Mouse (Mus musculus) CH12.LX (cell line): ENCODE results near the gene Atf1. TPM values are rescaled to one million over a fixed set of nuclear protein-coding genes. Genes with fewer than 3 reads are reported as not detected.

Source experiments
- DNase-seq: peaks from one replicate; pipeline ENCODE4 v3.0.0-alpha.2; 2013; ENCODE audit errors: extremely low read depth
- H3K27ac ChIP-seq: 2 replicates; pipeline ENCODE4 v1.5.1; 2012; ENCODE audit warnings: low read depth, mild to moderate bottlenecking, control low read depth, moderate library complexity; ENCODE audit not compliant: insufficient read depth
- H3K27me3 ChIP-seq: replicated peaks from 2 replicates; pipeline ENCODE3; 2012; ENCODE audit warnings: inconsistent platforms
- H3K36me3 ChIP-seq, 2 experiments: replicated peaks in 1 of 2; 2 replicates each; pipeline versions ENCODE3 to v1.6.1; 2012; ENCODE audit warnings: inconsistent platforms in 1 of 2, low read length in 1 of 2, mild to moderate bottlenecking in 1 of 2, mixed read lengths in 1 of 2, moderate library complexity in 1 of 2; ENCODE audit not compliant: control insufficient read depth in 1 of 2, insufficient read depth in 1 of 2
- H3K4me1 ChIP-seq, 2 experiments: 2 replicates each; pipeline ENCODE4 v1.6.1; 2012; ENCODE audit warnings: inconsistent platforms in 1 of 2, moderate library complexity in 1 of 2; ENCODE audit not compliant: insufficient read depth in 2 of 2, control insufficient read depth in 1 of 2
- H3K4me2 ChIP-seq: 2 replicates; pipeline ENCODE4 v1.6.1; 2012; ENCODE audit warnings: low read depth, mild to moderate bottlenecking, control low read depth; ENCODE audit not compliant: poor library complexity, insufficient read depth, severe bottlenecking
- H3K4me3 ChIP-seq, 3 experiments: fragments of 150-350 bp in 1 of 3; sonication (generic) in 1 of 3; replicated peaks in 1 of 3; 2 replicates each; pipeline versions ENCODE3 to v1.5.1; 2011 to 2012; ENCODE audit warnings: low read depth in 2 of 3, low read length in 2 of 3, mild to moderate bottlenecking in 2 of 3, moderate library complexity in 2 of 3, control low read depth in 1 of 3, improper control_type of control experiment in 1 of 3, inconsistent platforms in 1 of 3, mixed read lengths in 1 of 3; ENCODE audit not compliant: poor library complexity in 1 of 3
- H3K79me2 ChIP-seq: replicated peaks from 2 replicates; pipeline ENCODE4 v1.6.1; 2012; ENCODE audit warnings: mild to moderate bottlenecking, moderate library complexity; ENCODE audit not compliant: control insufficient read depth, poor library complexity, insufficient read depth, severe bottlenecking; ENCODE audit errors: extremely low read depth
- H3K9ac ChIP-seq: 2 replicates; pipeline ENCODE4 v1.6.1; 2012; ENCODE audit warnings: low read depth, mild to moderate bottlenecking, control low read depth, moderate library complexity; ENCODE audit not compliant: insufficient read depth
- H3K9me3 ChIP-seq: replicated peaks from 2 replicates; pipeline ENCODE3; 2012; ENCODE audit warnings: low read length, inconsistent platforms, mixed read lengths
- CHD2 ChIP-seq: IDR thresholded peaks from 2 replicates; pipeline ENCODE4 v1.6.1; 2011; ENCODE audit warnings: low read length, improper control_type of control experiment
- ETS1 ChIP-seq: conservative IDR thresholded peaks from 2 replicates; pipeline ENCODE4 v1.6.1; 2012; ENCODE audit warnings: low read depth, mild to moderate bottlenecking, inconsistent platforms, low read length, improper control_type of control experiment, moderate library complexity
- GABPA ChIP-seq: IDR thresholded peaks from 2 replicates; pipeline ENCODE4 v1.6.1; 2012; ENCODE audit warnings: low read depth, low read length, improper control_type of control experiment, inconsistent platforms; ENCODE audit not compliant: insufficient replicate concordance
- HCFC1 ChIP-seq: IDR thresholded peaks from 2 replicates; pipeline ENCODE4 v1.6.1; 2012; ENCODE audit warnings: low read depth, mild to moderate bottlenecking, inconsistent platforms, low read length, improper control_type of control experiment
- IRF4 ChIP-seq: IDR thresholded peaks from 2 replicates; pipeline ENCODE4 v1.6.1; 2014; ENCODE audit warnings: low read depth, mild to moderate bottlenecking, inconsistent platforms, low read length, improper control_type of control experiment
- KAT2A ChIP-seq: IDR thresholded peaks from 2 replicates; pipeline ENCODE4 v1.6.1; 2012; ENCODE audit warnings: low read length, improper control_type of control experiment, inconsistent platforms; ENCODE audit not compliant: insufficient replicate concordance
- MYC ChIP-seq: IDR thresholded peaks from 2 replicates; pipeline ENCODE4 v1.6.1; 2011; ENCODE audit warnings: low read depth, mild to moderate bottlenecking, improper control_type of control experiment, low read length
- POLR2A ChIP-seq: IDR thresholded peaks from 2 replicates; pipeline ENCODE4 v1.6.1; 2011; ENCODE audit warnings: low read depth, mild to moderate bottlenecking, improper control_type of control experiment, low read length
- ZC3H11A ChIP-seq: IDR thresholded peaks from 2 replicates; pipeline ENCODE4 v1.6.1; 2012; ENCODE audit warnings: low read depth, mild to moderate bottlenecking, inconsistent platforms, low read length, improper control_type of control experiment
- ZKSCAN1 ChIP-seq: IDR thresholded peaks from 2 replicates; pipeline ENCODE4 v1.6.1; 2012; ENCODE audit warnings: low read depth, inconsistent platforms, low read length, improper control_type of control experiment, borderline replicate concordance
- dilution Hi-C: fragments of 300-500 bp; cut with MboI; formaldehyde crosslinking; loops from 2 replicates; pipeline ENCODE4 v1.14.3; 2020; ENCODE audit warnings: low sequenced_read_pairs; ENCODE audit not compliant: extremely low pct_unique_long_range_greater_than_20kb, extremely low pct_ligation_motif_present
- in situ Hi-C: fragments of 300-500 bp; cut with MboI; formaldehyde crosslinking; loops from 3 replicates; pipeline ENCODE4 v1.14.3; 2019; ENCODE audit warnings: low sequenced_read_pairs, low pct_ligation_motif_present, low pct_unique_long_range_greater_than_20kb, mixed read lengths
- polyA plus RNA-seq: library from polyadenylated mRNA; unstranded; fragments of >175 nt; gene quantifications from 2 replicates; pipeline ENCODE4 v1.2.1, GENCODE M21; 2012; ENCODE audit warnings: low read depth; ENCODE audit not compliant: insufficient read length
- total RNA-seq, 2 experiments: library from RNA; depleted of rRNA; stranded (reverse); fragments of 300-350 nt in 1 of 2; fragments of >200 nt in 1 of 2; gene quantifications; 2 replicates each; pipeline ENCODE4 v1.2.3; 2012 to 2014

Gene Atf1
- total and polyA plus RNA-seq, 3 experiments, result 28.2 to 133 (median 51.1) TPM

GRCm38 (mm10) chr15:100210013-100210412 is 17.6 kb upstream of the Atf1 start:
- in situ Hi-C loops, result no loop called here
- TF ChIP-seq MYC, result no peak
- TF ChIP-seq CHD2, result no peak
- no peak for TF ChIP-seq POLR2A
- no peak for TF ChIP-seq ETS1
- TF ChIP-seq ZC3H11A, result no peak
- no peak for TF ChIP-seq GABPA
- DNase-seq, result no peak
- Histone ChIP-seq H3K27me3 (no peaks in the 10 kb centered on the region), H3K4me1 (peaks cover 6 to 11% of the 10 kb centered on the region in 2 experiments), H3K36me3 (peaks cover 67 to 91% of the 10 kb centered on the region in 2 experiments), H3K79me2 (no peaks in the 10 kb centered on the region), H3K9me3 (no peaks in the 10 kb centered on the region), H3K4me3 (no peak overlapping the region), H3K9ac (no peak overlapping the region), H3K27ac (no peak overlapping the region), H3K4me2 (no peak overlapping the region)
- dilution Hi-C loops, result no loop called here

- no peaks in the 10 kb centered on the region for H3K79me2 ChIP-seq
- peaks cover 55 to 76% of the 10 kb centered on the region in 2 experiments for H3K36me3 ChIP-seq
- no peaks in the 10 kb centered on the region for H3K27me3 ChIP-seq
- no peak for DNase-seq
- peaks cover 7 to 30% of the 10 kb centered on the region in 2 experiments for H3K4me1 ChIP-seq
- in situ Hi-C loops, result no loop called here
- dilution Hi-C loops, result no loop called here
- H3K9ac ChIP-seq, result no peak overlapping the region
- no peak overlapping the region for H3K4me2 ChIP-seq
- no peaks in the 10 kb centered on the region for H3K9me3 ChIP-seq
- TF ChIP-seq GABPA (no peak), ZKSCAN1 (no peak), IRF4 (no peak)
- TF ChIP-seq, all 38 proteins: peak for 0
- Histone ChIP-seq H3K27ac (no peak overlapping the region), H3K4me3 (no peak overlapping the region)
Observed at GRCm38 (mm10) chr15:100213339-100213738, 14.3 kb upstream of the Atf1 start.

- TF ChIP-seq KAT2A (no peak), HCFC1 (no peak)
- TF ChIP-seq, all 38 proteins: peak for 0
- in situ Hi-C loops (no loop called here), dilution Hi-C loops (no loop called here)
- Histone ChIP-seq H3K4me3 (no peak overlapping the region), H3K4me1 (peaks cover 11 to 39% of the 10 kb centered on the region in 2 experiments), H3K36me3 (peaks cover 42 to 64% of the 10 kb centered on the region in 2 experiments), H3K27ac (no peak overlapping the region), H3K4me2 (no peak overlapping the region), H3K27me3 (no peaks in the 10 kb centered on the region), H3K9me3 (no peaks in the 10 kb centered on the region), H3K9ac (no peak overlapping the region), H3K79me2 (no peaks in the 10 kb centered on the region)
- DNase-seq, result no peak
Observed at GRCm38 (mm10) chr15:100215092-100215491, 12.5 kb upstream of the Atf1 start.
